Mouse (Mus musculus): ENCODE measurements around the gene Ttc30a1.
"Not testable (repeated sequence)": the region's sequence is repeated elsewhere in the genome, so short reads cannot be mapped to it uniquely, and the experiment has no call there.

GRCm38 (mm10) chr2:75936685-75937084 is 45.1 kb downstream of the Ttc30a1 start:
- TF ChIP-seq CTCF (IDR thresholded peaks at IDR 0.05; ENCODE audit: extremely low read depth, insufficient read depth, insufficient read length, insufficient replicate concordance); POLR2A (IDR thresholded peaks at IDR 0.05; ENCODE audit: low read depth, low read length): not testable (repeated sequence)
